Mouse (Mus musculus): ENCODE measurements around the gene Gm5426. TPM values are rescaled to one million over a fixed set of nuclear protein-coding genes. Genes with fewer than 3 reads are reported as not detected.

The Gm5426 gene
- not detected in 2 replicates for polyA plus RNA-seq (2015; fragmentation: Nextera tagmentation; extraction: Ambion mirVana)

DNA sequence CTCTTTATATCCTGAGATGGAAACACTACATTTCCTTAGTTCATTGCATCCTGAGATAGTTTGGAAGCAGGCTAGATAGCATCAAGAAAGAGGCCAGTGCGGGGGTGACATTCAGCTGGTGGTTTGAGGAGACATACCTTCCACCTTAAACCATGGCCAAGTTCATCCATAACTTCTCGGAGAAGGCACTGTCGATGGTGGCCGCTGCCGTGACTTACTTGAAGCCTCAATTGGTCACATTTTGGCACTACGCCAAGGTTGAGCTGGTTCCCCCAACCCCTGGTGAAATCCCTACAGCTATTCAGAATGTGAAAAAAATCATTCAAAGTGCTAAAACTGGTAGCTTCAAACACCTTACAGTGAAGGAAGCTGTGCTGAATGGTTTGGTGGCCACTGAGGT is at the start of gene Gm5426:
Gene Gm5426 (plus strand): TSS at position 153 of the 400 bp plus-strand sequence.

Small RNA genes lying within 50 kb of the gene (microRNA-seq; reads per million reads assigned to microRNA genes)
- not detected for gene Gm22913

Other genes with a start within 250 kb of the Gm5426 start
- 21.9 and 24.1 TPM in 2 replicates for gene Eea1, start 196.0 kb upstream of the Gm5426 start, polyA plus RNA-seq (2015; fragmentation: Nextera tagmentation; extraction: Ambion mirVana)

All from urinary bladder, postnatal 0 days (tissue).